Mouse (Mus musculus) adrenal gland, postnatal 0 days (tissue): ENCODE results near the gene Olfr921. TPM values are rescaled to one million over a fixed set of nuclear protein-coding genes. Genes with fewer than 3 reads are reported as not detected.

Experiments used
- polyA plus RNA-seq: library from polyadenylated mRNA; unstranded; fragments of >200 nt; fragmentation: Nextera tagmentation; extraction: Ambion mirVana; gene quantifications from 2 replicates; pipeline ENCODE4 v1.2.1, GENCODE M21; 2015

Gene Olfr921
- polyA plus RNA-seq: not detected in 2 replicates

GRCm38 (mm10) chr9:38772768-38773167, at the start of gene Olfr921:
TSS of gene Olfr921 (plus strand) at chr9:38773068.

GRCm38 (mm10) chr9:38751999-38752398, 20.9 kb upstream of the Olfr921 start, which contains the start of gene Olfr920:
TSS of gene Olfr920 (plus strand) at chr9:38752299.

GRCm38 (mm10) chr9:38814314-38814713, 41.4 kb downstream of the Olfr921 start, which contains the start of gene Olfr922:
TSS of gene Olfr922 (plus strand) at chr9:38814614.

GRCm38 (mm10) chr9:38826245-38826644, 53.4 kb downstream of the Olfr921 start, which contains the start of gene Olfr923:
TSS of gene Olfr923 (plus strand) at chr9:38826545.

Other genes starting within 250 kb of the Olfr921 start
- not detected in 2 replicates for gene Olfr910, start 235.2 kb upstream of the Olfr921 start, polyA plus RNA-seq
- not detected in 2 replicates for gene Olfr912, start 192.9 kb upstream of the Olfr921 start, polyA plus RNA-seq
- not detected in 2 replicates for gene Olfr913, start 180.3 kb upstream of the Olfr921 start, polyA plus RNA-seq
- not detected in 2 replicates for gene Olfr914, start 168.0 kb upstream of the Olfr921 start, polyA plus RNA-seq
- gene Olfr916, start 113.2 kb upstream of the Olfr921 start, polyA plus RNA-seq: not detected in 2 replicates
- gene Olfr917, start 107.2 kb upstream of the Olfr921 start, polyA plus RNA-seq: not detected in 2 replicates
- not detected in 2 replicates for gene Olfr918, start 98.5 kb upstream of the Olfr921 start, polyA plus RNA-seq
- not detected in 2 replicates for gene Olfr919, start 69.4 kb upstream of the Olfr921 start, polyA plus RNA-seq
- 27.9 and 38.3 TPM in 2 replicates for gene Vwa5a, start 54.8 kb upstream of the Olfr921 start, polyA plus RNA-seq
- 0.13 and 0.35 TPM in 2 replicates for gene Olfr920, start 20.8 kb upstream of the Olfr921 start, polyA plus RNA-seq
- not detected in 2 replicates for gene Olfr922, start 41.5 kb downstream of the Olfr921 start, polyA plus RNA-seq
- not detected in 2 replicates for gene Olfr923, start 53.5 kb downstream of the Olfr921 start, polyA plus RNA-seq
- gene Olfr924, start 71.4 kb downstream of the Olfr921 start, polyA plus RNA-seq: not detected in 2 replicates
- not detected in 2 replicates for gene Olfr26, start 82.0 kb downstream of the Olfr921 start, polyA plus RNA-seq
- not detected in 2 replicates for gene Olfr926, start 104.1 kb downstream of the Olfr921 start, polyA plus RNA-seq
- gene Olfr930, start 156.7 kb downstream of the Olfr921 start, polyA plus RNA-seq: not detected in 2 replicates
- gene Olfr933, start 199.2 kb downstream of the Olfr921 start, polyA plus RNA-seq: not detected in 2 replicates
- not detected in 2 replicates for gene Olfr934, start 215.2 kb downstream of the Olfr921 start, polyA plus RNA-seq
- not detected in 2 replicates for gene Olfr935, start 226.6 kb downstream of the Olfr921 start, polyA plus RNA-seq